In the genomic region with DNA sequence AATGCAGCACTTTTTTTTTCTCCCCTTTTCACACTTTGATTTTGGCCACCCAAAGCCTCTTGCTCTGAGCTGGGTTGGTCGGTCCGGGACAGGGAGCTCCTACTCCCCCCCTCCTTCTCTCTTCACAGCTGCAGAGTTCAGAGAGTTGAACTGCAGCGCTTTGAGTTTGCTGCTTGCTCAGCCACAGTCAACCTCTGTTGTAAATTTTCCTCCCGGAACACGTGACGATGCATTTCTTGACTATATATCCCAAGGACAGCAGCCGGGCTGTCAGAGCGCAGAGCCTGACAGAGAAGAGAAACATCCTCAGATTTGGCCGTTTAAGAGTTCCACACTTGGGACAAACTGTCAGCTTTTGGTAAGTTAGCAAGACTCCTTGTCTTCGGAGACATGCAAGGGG, we compare ENCODE assay signal across 9 mouse cellular contexts. TPM values are rescaled to one million over a fixed set of nuclear protein-coding genes. Genes with fewer than 3 reads are reported as not detected.
DNase-seq lines count a peak whose midpoint lies in the region; ATAC-seq and TF ChIP-seq lines count a peak whose summit lies in the region.
"Had no signal": no experiment of that assay in that cellular context is flagged by ENCODE, and none has a peak within 500 bp of the region (broad histone marks: within the 10 kb centered on the region; RNA-seq: fewer than 3 reads in every experiment).

A gene (plus strand): TSS at position 120 of the 400 bp plus-strand sequence.

- intact Hi-C loops in gastrocnemius, adult 2 months (cut with DNase I), result no loop called here

- peaks cover 10% of the 10 kb centered on the region for H3K4me1 ChIP-seq in brown adipose tissue, adult 24 weeks (ENCODE audit: control insufficient read depth, insufficient read depth, insufficient read length, low read length)
- peaks cover 20% of the 10 kb centered on the region for H3K4me1 ChIP-seq in intestine, embryonic 16.5 days (ENCODE audit: control insufficient read depth, insufficient read depth, low read length)
- peaks cover 61% of the 10 kb centered on the region for H3K4me1 ChIP-seq in limb, embryonic 15.5 days

- H3K36me3 ChIP-seq in intestine, embryonic 16.5 days (ENCODE audit: control insufficient read depth, insufficient read depth, low read length), result no peaks in the 10 kb centered on the region
- H3K36me3 ChIP-seq in limb, embryonic 15.5 days, result no peaks in the 10 kb centered on the region
- H3K36me3 ChIP-seq: midbrain, embryonic 15.5 days had no signal

- no peaks in the 10 kb centered on the region for H3K27me3 ChIP-seq in intestine, embryonic 16.5 days (replicated peaks; ENCODE audit: control insufficient read depth, insufficient read depth, low read length)
- H3K27me3 ChIP-seq in limb, embryonic 15.5 days, result no peaks in the 10 kb centered on the region
- H3K27me3 ChIP-seq: midbrain, embryonic 15.5 days had no signal

- ATAC-seq in intestine, embryonic 16.5 days, result peak; percentile 39
- ATAC-seq in limb, embryonic 15.5 days (ENCODE audit: insufficient number of reproducible peaks, low FRiP score, low TSS enrichment, low read depth), result peak; percentile 7; the same call in 1 of the 2 replicates
- ATAC-seq: midbrain, embryonic 15.5 days had no signal

- H3K4me3 ChIP-seq in gastrocnemius, adult 2 months, result peak within 1 kb of the TSS; percentile 64
- H3K4me3 ChIP-seq in brown adipose tissue, adult 24 weeks (ENCODE audit: insufficient read depth, low read depth, low read length), result peak within 1 kb of the TSS; percentile 16; the same call in 1 of the 2 replicates
- H3K4me3 ChIP-seq in intestine, embryonic 16.5 days (ENCODE audit: low read length), result no peak within 1 kb of the TSS
- H3K4me3 ChIP-seq in limb, embryonic 15.5 days, result peak within 1 kb of the TSS; percentile 29
- H3K4me3 ChIP-seq: midbrain, embryonic 15.5 days had no signal

- H3K9me3 ChIP-seq in intestine, embryonic 16.5 days (ENCODE audit: control insufficient read depth, low read length), result no peaks in the 10 kb centered on the region
- H3K9me3 ChIP-seq in limb, embryonic 15.5 days, result no peaks in the 10 kb centered on the region
- H3K9me3 ChIP-seq: midbrain, embryonic 15.5 days had no signal

- WGBS in intestine, embryonic 16.5 days, result 44% methylated on average over 10 of the region's 10 CpGs
- 20% methylated on average over 10 of the region's 10 CpGs for WGBS in limb, embryonic 15.5 days

- H3K27ac ChIP-seq in gastrocnemius, adult 2 months, result peak within 1 kb of the TSS; percentile 76
- no peak within 1 kb of the TSS for H3K27ac ChIP-seq in brown adipose tissue, adult 24 weeks (replicated peaks; ENCODE audit: low read depth, low read length)
- peak within 1 kb of the TSS; percentile 43; the same call in 1 of the 2 replicates for H3K27ac ChIP-seq in intestine, embryonic 16.5 days (ENCODE audit: low read length)
- peak within 1 kb of the TSS; percentile 28; the same call in 1 of the 2 replicates for H3K27ac ChIP-seq in limb, embryonic 15.5 days
- H3K27ac ChIP-seq: midbrain, embryonic 15.5 days had no signal

- H3K9ac ChIP-seq in intestine, embryonic 16.5 days (ENCODE audit: low read depth, low read length), result no peak within 1 kb of the TSS
- H3K9ac ChIP-seq in limb, embryonic 15.5 days, result no peak within 1 kb of the TSS
- H3K9ac ChIP-seq: midbrain, embryonic 15.5 days had no signal

- DNase-seq in gastrocnemius, adult 2 months, result no peak
- no peak for DNase-seq in gastrocnemius, adult 18-20 months (ENCODE audit: low spot score)
- DNase-seq in frontal cortex, postnatal 10 days (ENCODE audit: low spot score in 2 of 2), result no peak
- DNase-seq in frontal cortex, postnatal 36 days (ENCODE audit: low spot score in 2 of 2), result no peak
- DNase-seq in layer of hippocampus, postnatal 36 days, result no peak

- 0 out of 2 replicates have a peak within 1 kb of the TSS, but pooled peaks have one; percentile 19 for H3K4me2 ChIP-seq in intestine, embryonic 16.5 days (ENCODE audit: low read depth, low read length)
- peak within 1 kb of the TSS; percentile 38 for H3K4me2 ChIP-seq in limb, embryonic 15.5 days
- H3K4me2 ChIP-seq: midbrain, embryonic 15.5 days had no signal

- no peak for TF ChIP-seq CTCF in gastrocnemius, adult 2 months (IDR thresholded peaks at IDR 0.05)

RNA-seq across cellular contexts. Expression of the gene that starts here (rescaled TPM):
- total RNA-seq in gastrocnemius, adult 2 months (2021), result 1 to 10 TPM in 1 of 2 experiments, under 1 TPM in 1; 0.61 to 1.3 TPM
- 1 to 10 TPM in 1 of 2 experiments, under 1 TPM in 1; 0.57 to 1.0 TPM for total RNA-seq in gastrocnemius, adult 18-20 months (2021)
- 0.63 and 0.75 TPM in 2 replicates for polyA plus RNA-seq in brown adipose tissue, adult 24 weeks (2012; ENCODE audit: insufficient read depth, insufficient read length, missing spikeins)
- polyA plus RNA-seq in intestine, embryonic 16.5 days (2015; fragmentation: Nextera tagmentation; extraction: Ambion mirVana), result 5.6 and 6.0 TPM in 2 replicates
- 28.8 and 29.6 TPM in 2 replicates for polyA plus RNA-seq in limb, embryonic 15.5 days (2015; fragmentation: Nextera tagmentation; extraction: Ambion mirVana)
- under 1 TPM; 0.68 to 0.80 TPM for total RNA-seq in layer of hippocampus, postnatal 36 days (2021)
